Mouse (Mus musculus) myocyte (in vitro differentiated cells): ENCODE measurements around the gene Sec14l1.

Source experiments
- E2F4 ChIP-seq: IDR thresholded peaks from one replicate; pipeline ENCODE4 v1.6.1; 2011; ENCODE audit warnings: mild to moderate bottlenecking, control low read depth, moderate library complexity; ENCODE audit not compliant: insufficient read depth
- MAX ChIP-seq: IDR thresholded peaks from one replicate; pipeline ENCODE4 v1.6.1; 2011; ENCODE audit warnings: low read depth, mild to moderate bottlenecking, control low read depth
- MYOD1 ChIP-seq, 3 experiments: IDR thresholded peaks; one replicate each; pipeline ENCODE4 v1.6.1; 2011; ENCODE audit warnings: control low read depth in 2 of 3, low read depth in 2 of 3, mild to moderate bottlenecking in 2 of 3, moderate library complexity in 1 of 3; ENCODE audit not compliant: insufficient read length in 2 of 3, control insufficient read depth in 1 of 3
- POLR2A ChIP-seq: IDR thresholded peaks from one replicate; pipeline ENCODE4 v1.6.1; 2011; ENCODE audit warnings: low read depth, mild to moderate bottlenecking, control low read depth, moderate library complexity; ENCODE audit not compliant: insufficient read length
- TCF3 ChIP-seq: IDR thresholded peaks from one replicate; pipeline ENCODE4 v1.6.1; 2011; ENCODE audit warnings: low read depth, control low read depth; ENCODE audit not compliant: insufficient read length
- USF1 ChIP-seq: IDR thresholded peaks from one replicate; pipeline ENCODE4 v1.6.1; 2011; ENCODE audit warnings: low read depth, mild to moderate bottlenecking, control low read depth, moderate library complexity

GRCm38 (mm10) chr11:117152541-117152940 lies 37.6 kb downstream of the Sec14l1 start:
- TF ChIP-seq MAX (no peak), E2F4 (no peak), USF1 (no peak), POLR2A (no peak), TCF3 (no peak), MYOD1 (IDR thresholded peaks at IDR 0.05; ENCODE audit: control insufficient read depth in 1 of 3, insufficient read length in 2 of 3, low read depth in 2 of 3) (no peak)
